Comparison of ENCODE assay signal across 17 mouse cellular contexts in genomic region chr1:156922921-156923320, GRCm38 (mm10).
"Had no signal": no experiment of that assay in that cellular context is flagged by ENCODE, and none has a peak within 500 bp of the region (broad histone marks: within the 10 kb centered on the region; RNA-seq: fewer than 3 reads in every experiment).

No protein-coding gene starts in this region.

- H3K36me3 ChIP-seq: limb, embryonic 12.5 days; limb, embryonic 15.5 days; lung, embryonic 15.5 days had no signal

- H3K27ac ChIP-seq: limb, embryonic 12.5 days; limb, embryonic 15.5 days; liver, embryonic 14.5 days; lung, embryonic 15.5 days; midbrain, embryonic 10.5 days; midbrain, embryonic 13.5 days had no signal

- H3K9me3 ChIP-seq: limb, embryonic 12.5 days; limb, embryonic 15.5 days; lung, embryonic 15.5 days; megakaryocyte, embryonic 14.5 days; midbrain, embryonic 10.5 days; midbrain, embryonic 13.5 days had no signal

- H3K4me2 ChIP-seq: limb, embryonic 12.5 days; limb, embryonic 15.5 days; liver, embryonic 11.5 days; lung, embryonic 15.5 days; midbrain, embryonic 13.5 days had no signal

- H3K9ac ChIP-seq: limb, embryonic 12.5 days; limb, embryonic 15.5 days; liver, embryonic 14.5 days; liver, postnatal 0 days; lung, embryonic 15.5 days; midbrain, embryonic 13.5 days had no signal

- H3K27me3 ChIP-seq: limb, embryonic 12.5 days; limb, embryonic 15.5 days; lung, embryonic 15.5 days; megakaryocyte, embryonic 14.5 days; midbrain, embryonic 13.5 days had no signal

- H3K4me3 ChIP-seq: limb, embryonic 12.5 days; limb, embryonic 15.5 days; lung, embryonic 15.5 days; megakaryocyte, embryonic 14.5 days; midbrain, embryonic 10.5 days; midbrain, embryonic 13.5 days had no signal

- ATAC-seq: liver, postnatal 0 days; midbrain, embryonic 13.5 days; midbrain, embryonic 16.5 days had no signal

- DNase-seq: kidney, postnatal 10 days; kidney, postnatal 36 days; left cerebral cortex, postnatal 4 days; liver, postnatal 0 days; lung, postnatal 10 days; lung, postnatal 36 days; thymus, adult 18-20 months; thymus, postnatal 36 days had no signal
